ENCODE assay signal across 9 mouse cellular contexts in genomic region chr10:58601431-58601901, GRCm38 (mm10).
A peak's percentile ranks its signal among the peaks of the same experiment; 100 is the strongest.
DNase-seq lines count a peak whose midpoint lies in the region; ATAC-seq lines count a peak whose summit lies in the region.
"Had no signal": no experiment of that assay in that cellular context is flagged by ENCODE, and none has a peak within 500 bp of the region (broad histone marks: within the 10 kb centered on the region; RNA-seq: fewer than 3 reads in every experiment).

No protein-coding gene starts in this region.

- no peaks in the 10 kb centered on the region for H3K9me3 ChIP-seq in hindbrain, embryonic 15.5 days
- no peaks in the 10 kb centered on the region for H3K9me3 ChIP-seq in midbrain, embryonic 14.5 days (ENCODE audit: control insufficient read depth, low read length)
- H3K9me3 ChIP-seq: liver, embryonic 15.5 days had no signal

- H3K36me3 ChIP-seq in hindbrain, embryonic 15.5 days: no peaks in the 10 kb centered on the region
- no peaks in the 10 kb centered on the region for H3K36me3 ChIP-seq in midbrain, embryonic 14.5 days (ENCODE audit: control insufficient read depth, insufficient read depth, low read length)
- H3K36me3 ChIP-seq: liver, embryonic 15.5 days had no signal

- H3K4me1 ChIP-seq in hindbrain, embryonic 15.5 days (replicated peaks): peaks cover 15% of the 10 kb centered on the region
- H3K4me1 ChIP-seq in midbrain, embryonic 14.5 days (ENCODE audit: control insufficient read depth, insufficient read depth, low read length): peaks cover 9% of the 10 kb centered on the region
- H3K4me1 ChIP-seq: liver, embryonic 15.5 days had no signal

- 15% methylated on average over 6 of the region's 6 CpGs for WGBS in hindbrain, embryonic 15.5 days
- WGBS in midbrain, embryonic 14.5 days: 22% methylated on average over 6 of the region's 6 CpGs

- peak overlapping the region; percentile 59 for H3K27ac ChIP-seq in hindbrain, embryonic 15.5 days (replicated peaks)
- H3K27ac ChIP-seq in midbrain, embryonic 14.5 days (replicated peaks; ENCODE audit: low read depth, low read length): peak overlapping the region; percentile 32; the same call in 1 of the 2 replicates
- H3K27ac ChIP-seq: liver, embryonic 15.5 days had no signal

- ATAC-seq in hindbrain, embryonic 15.5 days (ENCODE audit: low FRiP score, low read depth): peak; percentile 71
- no peak for ATAC-seq in midbrain, embryonic 14.5 days (ENCODE audit: low FRiP score, low TSS enrichment)

- no peak overlapping the region for H3K9ac ChIP-seq in hindbrain, embryonic 15.5 days
- H3K9ac ChIP-seq in midbrain, embryonic 14.5 days (replicated peaks; ENCODE audit: low read length): no peak overlapping the region
- H3K9ac ChIP-seq: liver, embryonic 15.5 days had no signal

- no peaks in the 10 kb centered on the region for H3K27me3 ChIP-seq in hindbrain, embryonic 15.5 days
- H3K27me3 ChIP-seq in midbrain, embryonic 14.5 days (ENCODE audit: control insufficient read depth, insufficient read depth, low read length): no peaks in the 10 kb centered on the region
- H3K27me3 ChIP-seq: liver, embryonic 15.5 days had no signal

- peak; percentile 62 for DNase-seq in layer of hippocampus, adult 11-12 months (ENCODE audit: low spot score)
- no peak for DNase-seq in layer of hippocampus, postnatal 25 days (ENCODE audit: extremely low spot score in 1 of 2, low spot score in 1 of 2)
- peak; percentile 77 to 81 for DNase-seq in cerebellum, postnatal 25 days
- peak; percentile 65 for DNase-seq in midbrain, embryonic 14.5 days
- DNase-seq in adipocyte (ENCODE audit: low spot score): no peak
- no peak for DNase-seq in kidney, postnatal 4 days
- DNase-seq in lung, adult 18-20 months: no peak

- H3K4me2 ChIP-seq in hindbrain, embryonic 15.5 days: no peak overlapping the region
- H3K4me2 ChIP-seq in midbrain, embryonic 14.5 days (ENCODE audit: low read length): no peak overlapping the region
- H3K4me2 ChIP-seq: liver, embryonic 15.5 days had no signal

- no peak overlapping the region for H3K4me3 ChIP-seq in hindbrain, embryonic 15.5 days
- H3K4me3 ChIP-seq in midbrain, embryonic 14.5 days (replicated peaks; ENCODE audit: low read depth, low read length): no peak overlapping the region
- H3K4me3 ChIP-seq: liver, embryonic 15.5 days had no signal

Comparison
In these comparisons a context has a peak if more than half of its experiments do, and no peak if none do; other contexts are left out.
1. DNase-seq: peak in layer of hippocampus, adult 11-12 months (single experiment), cerebellum, postnatal 25 days (2 of 2) and midbrain, embryonic 14.5 days (single experiment); none in layer of hippocampus, postnatal 25 days (0 of 2), adipocyte (single experiment), kidney, postnatal 4 days (0 of 2) and lung, adult 18-20 months (0 of 2).